Comparison of ENCODE assay signal across 19 mouse cellular contexts in genomic region chr11:70597301-70597700, GRCm38 (mm10). TPM values are rescaled to one million over a fixed set of nuclear protein-coding genes. Genes with fewer than 3 reads are reported as not detected.
DNase-seq lines count a peak whose midpoint lies in the region; ATAC-seq and TF ChIP-seq lines count a peak whose summit lies in the region.
"Had no signal": no experiment of that assay in that cellular context is flagged by ENCODE, and none has a peak within 500 bp of the region (broad histone marks: within the 10 kb centered on the region; RNA-seq: fewer than 3 reads in every experiment).

No protein-coding gene starts in this region.

- DNase-seq in left cerebral cortex, adult 2 months (ENCODE audit: extremely low spot score in 1 of 2, low spot score in 2 of 2), result no peak
- no peak for DNase-seq in left cerebral cortex, adult 9 months (ENCODE audit: low spot score in 2 of 2)
- no peak for DNase-seq in forebrain, embryonic 11.5 days (ENCODE audit: low spot score)
- DNase-seq in heart, adult 2 months, result no peak
- no peak for DNase-seq in forebrain, postnatal 0 days
- DNase-seq: cerebellum, adult 8-10 months; heart, postnatal 10 days; lung, embryonic 14.5 days; spleen, adult 18-20 months had no signal

- H3K27ac ChIP-seq in left cerebral cortex, adult 2 months, result peak overlapping the region; percentile 77; the same call in 1 of the 2 replicates
- peak overlapping the region; percentile 31; the same call in 1 of the 2 replicates for H3K27ac ChIP-seq in cortical plate, adult 2 months (ENCODE audit: insufficient read depth, low read length)
- H3K27ac ChIP-seq in liver, embryonic 16.5 days (ENCODE audit: low read length), result no peak overlapping the region
- peak overlapping the region; percentile 17 for H3K27ac ChIP-seq in small intestine, adult 2 months (ENCODE audit: insufficient read depth, low read depth, low read length)
- no peak overlapping the region for H3K27ac ChIP-seq in forebrain, embryonic 11.5 days (ENCODE audit: low read depth, low read length)
- no peak overlapping the region; the same call in 1 of the 2 replicates for H3K27ac ChIP-seq in heart, adult 2 months
- H3K27ac ChIP-seq in forebrain, postnatal 0 days (ENCODE audit: low read depth, low read length), result no peak overlapping the region
- H3K27ac ChIP-seq: embryonic facial prominence, embryonic 10.5 days had no signal

- ATAC-seq in liver, embryonic 16.5 days (ENCODE audit: low read depth), result 0 out of 2 replicates have a peak, but pooled peaks have one; percentile 19
- ATAC-seq in forebrain, embryonic 11.5 days (replicated peaks; ENCODE audit: low FRiP score), result no peak
- ATAC-seq in forebrain, postnatal 0 days, result no peak
- ATAC-seq: hindbrain, embryonic 16.5 days had no signal

- H3K79me2 ChIP-seq in heart, adult 2 months (replicated peaks; ENCODE audit: control insufficient read depth, insufficient read depth, low read length), result no peaks in the 10 kb centered on the region

- no peaks in the 10 kb centered on the region for H3K9me3 ChIP-seq in liver, embryonic 16.5 days (replicated peaks; ENCODE audit: control insufficient read depth, low read length)
- no peaks in the 10 kb centered on the region for H3K9me3 ChIP-seq in forebrain, embryonic 11.5 days (ENCODE audit: control insufficient read depth, low read length)
- H3K9me3 ChIP-seq in forebrain, postnatal 0 days (ENCODE audit: low read length), result no peaks in the 10 kb centered on the region
- H3K9me3 ChIP-seq: embryonic facial prominence, embryonic 10.5 days; midbrain, embryonic 10.5 days had no signal

- TF ChIP-seq POLR2A in cortical plate, adult 2 months (IDR thresholded peaks at IDR 0.05; ENCODE audit: extremely low read depth, insufficient read depth, low read length), result no peak
- TF ChIP-seq POLR2A in small intestine, adult 2 months (IDR thresholded peaks at IDR 0.05; ENCODE audit: low read depth, low read length), result no peak
- TF ChIP-seq POLR2A in heart, adult 2 months (IDR thresholded peaks at IDR 0.05; ENCODE audit: insufficient read depth, low read depth, low read length), result no peak

- no peak overlapping the region for H3K4me3 ChIP-seq in left cerebral cortex, adult 2 months
- no peak overlapping the region for H3K4me3 ChIP-seq in cortical plate, adult 2 months (ENCODE audit: insufficient read depth, low read length)
- no peak overlapping the region for H3K4me3 ChIP-seq in liver, embryonic 16.5 days (ENCODE audit: low read depth, low read length)
- H3K4me3 ChIP-seq in small intestine, adult 2 months (ENCODE audit: low read depth, low read length), result no peak overlapping the region
- no peak overlapping the region for H3K4me3 ChIP-seq in forebrain, embryonic 11.5 days (ENCODE audit: low read depth, low read length)
- no peak overlapping the region for H3K4me3 ChIP-seq in heart, adult 2 months
- no peak overlapping the region for H3K4me3 ChIP-seq in forebrain, postnatal 0 days (ENCODE audit: low read depth, low read length)
- H3K4me3 ChIP-seq: embryonic facial prominence, embryonic 10.5 days; midbrain, embryonic 10.5 days had no signal

- no peak for TF ChIP-seq EP300 in heart, adult 2 months (IDR thresholded peaks at IDR 0.05; ENCODE audit: insufficient read depth, low read depth, low read length)

- H3K4me2 ChIP-seq in liver, embryonic 16.5 days (ENCODE audit: low read depth, low read length), result no peak overlapping the region
- H3K4me2 ChIP-seq in forebrain, embryonic 11.5 days (ENCODE audit: low read depth, low read length, severe bottlenecking), result no peak overlapping the region
- H3K4me2 ChIP-seq in forebrain, postnatal 0 days (ENCODE audit: low read depth), result no peak overlapping the region
- H3K4me2 ChIP-seq: lung, embryonic 14.5 days had no signal

- WGBS in liver, embryonic 16.5 days (ENCODE audit: insufficient replicate concordance), result 24% methylated on average over 6 of the region's 6 CpGs
- WGBS in small intestine, adult 2 months, result 44% methylated on average over 6 of the region's 6 CpGs
- 88% methylated on average over 6 of the region's 6 CpGs for WGBS in forebrain, embryonic 11.5 days
- 59% methylated on average over 6 of the region's 6 CpGs for WGBS in heart, adult 2 months
- 83% methylated on average over 6 of the region's 6 CpGs for WGBS in forebrain, postnatal 0 days

- H3K9ac ChIP-seq in liver, embryonic 16.5 days (ENCODE audit: low read depth, low read length), result no peak overlapping the region
- no peak overlapping the region for H3K9ac ChIP-seq in forebrain, embryonic 11.5 days (ENCODE audit: low read length)
- H3K9ac ChIP-seq in heart, adult 2 months (ENCODE audit: low read depth, low read length), result no peak overlapping the region
- no peak overlapping the region for H3K9ac ChIP-seq in forebrain, postnatal 0 days
- H3K9ac ChIP-seq: lung, embryonic 14.5 days had no signal

- TF ChIP-seq CTCF in left cerebral cortex, adult 2 months (IDR thresholded peaks at IDR 0.05), result no peak
- TF ChIP-seq CTCF in cortical plate, adult 2 months (IDR thresholded peaks at IDR 0.05; ENCODE audit: extremely low read depth, insufficient read depth, low read length), result no peak
- 0 out of 2 replicates have a peak, but pooled peaks have one; percentile 3 for TF ChIP-seq CTCF in small intestine, adult 2 months (IDR thresholded peaks at IDR 0.05; ENCODE audit: extremely low read depth, insufficient read length, insufficient replicate concordance, low read depth, low read length)
- no peak for TF ChIP-seq CTCF in heart, adult 2 months (IDR thresholded peaks at IDR 0.05)
- TF ChIP-seq CTCF in forebrain, postnatal 0 days (IDR thresholded peaks at IDR 0.05; ENCODE audit: low read depth), result no peak

- H3K4me1 ChIP-seq in cortical plate, adult 2 months (ENCODE audit: control insufficient read depth, insufficient read depth, low read length), result peaks cover 2% of the 10 kb centered on the region
- peaks cover 16% of the 10 kb centered on the region for H3K4me1 ChIP-seq in liver, embryonic 16.5 days (ENCODE audit: control insufficient read depth, low read depth, low read length)
- H3K4me1 ChIP-seq in small intestine, adult 2 months (ENCODE audit: control insufficient read depth, insufficient read depth, insufficient read length, low read length), result peaks cover 30% of the 10 kb centered on the region
- H3K4me1 ChIP-seq in forebrain, embryonic 11.5 days (replicated peaks; ENCODE audit: control insufficient read depth, insufficient read depth, low read length), result no peaks in the 10 kb centered on the region
- peaks cover 14% of the 10 kb centered on the region for H3K4me1 ChIP-seq in heart, adult 2 months (ENCODE audit: control insufficient read depth, insufficient read depth, low read length)
- no peaks in the 10 kb centered on the region for H3K4me1 ChIP-seq in forebrain, postnatal 0 days (ENCODE audit: insufficient read depth)

- H3K27me3 ChIP-seq in liver, embryonic 16.5 days (ENCODE audit: control insufficient read depth, insufficient read depth, low read depth, low read length), result no peaks in the 10 kb centered on the region
- H3K27me3 ChIP-seq in small intestine, adult 2 months (ENCODE audit: control insufficient read depth, insufficient read depth, low read length), result no peaks in the 10 kb centered on the region
- H3K27me3 ChIP-seq in forebrain, embryonic 11.5 days (ENCODE audit: control insufficient read depth, insufficient read depth, low read length), result no peaks in the 10 kb centered on the region
- H3K27me3 ChIP-seq in heart, adult 2 months (ENCODE audit: control insufficient read depth, insufficient read depth, low read length), result no peaks in the 10 kb centered on the region
- no peaks in the 10 kb centered on the region for H3K27me3 ChIP-seq in forebrain, postnatal 0 days (ENCODE audit: insufficient read depth, low read length)

- no peaks in the 10 kb centered on the region for H3K36me3 ChIP-seq in liver, embryonic 16.5 days (ENCODE audit: control insufficient read depth, insufficient read depth)
- H3K36me3 ChIP-seq in small intestine, adult 2 months (ENCODE audit: control insufficient read depth, insufficient read depth, low read length), result peaks cover 23% of the 10 kb centered on the region
- no peaks in the 10 kb centered on the region; the same call in 1 of the 2 replicates for H3K36me3 ChIP-seq in forebrain, embryonic 11.5 days (ENCODE audit: control insufficient read depth, insufficient read depth, low read length)
- no peaks in the 10 kb centered on the region; the same call in 1 of the 2 replicates for H3K36me3 ChIP-seq in heart, adult 2 months (ENCODE audit: control insufficient read depth, insufficient read depth, low read length)
- H3K36me3 ChIP-seq in forebrain, postnatal 0 days (ENCODE audit: insufficient read depth), result peaks cover 36% of the 10 kb centered on the region

- intact Hi-C loops in left cerebral cortex, adult 2 months (cut with DNase I), result no loop called here
- intact Hi-C loops in heart, adult 2 months (cut with DNase I), result no loop called here

RNA-seq across cellular contexts. Expression of gene 4930544D05Rik, which starts 18.3 kb away (rescaled TPM):
- under 1 TPM; 0.61 TPM for total RNA-seq in left cerebral cortex, adult 2 months (2021)
- polyA plus RNA-seq in cortical plate, adult 2 months (2012; rRNA removed), result not detected in 2 replicates
- not detected in 2 replicates for polyA plus RNA-seq in liver, embryonic 16.5 days (2015; fragmentation: Nextera tagmentation; extraction: Ambion mirVana)
- not detected in 2 replicates for polyA plus RNA-seq in small intestine, adult 2 months (2012; rRNA removed)
- polyA plus RNA-seq in forebrain, embryonic 11.5 days (2014; fragmentation: Nextera tagmentation; extraction: Ambion mirVana), result not detected in 2 replicates
- not detected for total RNA-seq in heart, adult 2 months (2021)
- polyA plus RNA-seq in heart, adult 2 months (2012; rRNA removed), result 0.31 TPM in 1 of 2 replicates, not detected in the other
- total RNA-seq in forebrain, postnatal 0 days (2014; rRNA removed), result 0.31 and 0.48 TPM in 2 replicates
- polyA plus RNA-seq in forebrain, postnatal 0 days (2015; fragmentation: Nextera tagmentation; extraction: Ambion mirVana), result not detected in 2 replicates
- total RNA-seq: heart, adult 8-10 months; heart, postnatal 10 days; left cerebral cortex, postnatal 25 days had no signal
- polyA plus RNA-seq: C2C12; embryonic facial prominence, embryonic 10.5 days; hindbrain, embryonic 16.5 days; kidney, embryonic 16.5 days; lung, embryonic 14.5 days; midbrain, embryonic 10.5 days had no signal

RNA-seq across cellular contexts. Expression of gene Chrne, which starts 21.7 kb away (rescaled TPM):
- total RNA-seq in left cerebral cortex, adult 2 months (2021), result not detected
- polyA plus RNA-seq in cortical plate, adult 2 months (2012; rRNA removed), result 0.19 and 0.27 TPM in 2 replicates
- not detected in 2 replicates for polyA plus RNA-seq in liver, embryonic 16.5 days (2015; fragmentation: Nextera tagmentation; extraction: Ambion mirVana)
- 0.06 TPM in 1 of 2 replicates, not detected in the other for polyA plus RNA-seq in small intestine, adult 2 months (2012; rRNA removed)
- not detected in 2 replicates for polyA plus RNA-seq in forebrain, embryonic 11.5 days (2014; fragmentation: Nextera tagmentation; extraction: Ambion mirVana)
- total RNA-seq in heart, adult 2 months (2021), result not detected
- not detected in 2 replicates for polyA plus RNA-seq in heart, adult 2 months (2012; rRNA removed)
- total RNA-seq in forebrain, postnatal 0 days (2014; rRNA removed), result 0.92 TPM in 1 of 2 replicates, not detected in the other
- polyA plus RNA-seq in forebrain, postnatal 0 days (2015; fragmentation: Nextera tagmentation; extraction: Ambion mirVana), result 0.58 and 1.0 TPM in 2 replicates
- total RNA-seq: heart, adult 8-10 months; heart, postnatal 10 days; left cerebral cortex, postnatal 25 days had no signal
- polyA plus RNA-seq: embryonic facial prominence, embryonic 10.5 days; hindbrain, embryonic 16.5 days; lung, embryonic 14.5 days; midbrain, embryonic 10.5 days had no signal

RNA-seq across cellular contexts. Expression of gene Mink1, which starts 34.6 kb away (rescaled TPM):
- total RNA-seq in left cerebral cortex, adult 2 months (2021), result 100 to 1,000 TPM; 411 to 445 TPM
- 318 and 325 TPM in 2 replicates for polyA plus RNA-seq in cortical plate, adult 2 months (2012; rRNA removed)
- 4.0 and 6.0 TPM in 2 replicates for polyA plus RNA-seq in liver, embryonic 16.5 days (2015; fragmentation: Nextera tagmentation; extraction: Ambion mirVana)
- 43.6 and 82.0 TPM in 2 replicates for polyA plus RNA-seq in small intestine, adult 2 months (2012; rRNA removed)
- 17.7 and 21.1 TPM in 2 replicates for polyA plus RNA-seq in forebrain, embryonic 11.5 days (2014; fragmentation: Nextera tagmentation; extraction: Ambion mirVana)
- 10 to 100 TPM; 41.3 to 46.8 TPM for total RNA-seq in heart, adult 2 months (2021)
- 40.8 and 49.6 TPM in 2 replicates for polyA plus RNA-seq in heart, adult 2 months (2012; rRNA removed)
- 63.5 and 81.2 TPM in 2 replicates for total RNA-seq in forebrain, postnatal 0 days (2014; rRNA removed)
- polyA plus RNA-seq in forebrain, postnatal 0 days (2015; fragmentation: Nextera tagmentation; extraction: Ambion mirVana), result 9.5 and 15.0 TPM in 2 replicates

RNA-seq across cellular contexts. Expression of gene Gp1ba, which starts 41.6 kb away (rescaled TPM):
- not detected for total RNA-seq in left cerebral cortex, adult 2 months (2021)
- not detected in 2 replicates for polyA plus RNA-seq in cortical plate, adult 2 months (2012; rRNA removed)
- polyA plus RNA-seq in liver, embryonic 16.5 days (2015; fragmentation: Nextera tagmentation; extraction: Ambion mirVana), result 2.3 and 3.9 TPM in 2 replicates
- 0.04 and 0.22 TPM in 2 replicates for polyA plus RNA-seq in small intestine, adult 2 months (2012; rRNA removed)
- polyA plus RNA-seq in forebrain, embryonic 11.5 days (2014; fragmentation: Nextera tagmentation; extraction: Ambion mirVana), result 1.1 and 1.3 TPM in 2 replicates
- under 1 TPM; 0.34 to 0.98 TPM for total RNA-seq in heart, adult 2 months (2021)
- polyA plus RNA-seq in heart, adult 2 months (2012; rRNA removed), result 0.29 and 0.59 TPM in 2 replicates
- total RNA-seq in forebrain, postnatal 0 days (2014; rRNA removed), result 0.10 TPM in 1 of 2 replicates, not detected in the other
- polyA plus RNA-seq in forebrain, postnatal 0 days (2015; fragmentation: Nextera tagmentation; extraction: Ambion mirVana), result 0.08 and 0.18 TPM in 2 replicates
- total RNA-seq: left cerebral cortex, postnatal 25 days had no signal

RNA-seq across cellular contexts. Expression of gene Rnf167, which starts 49.7 kb away (rescaled TPM):
- 10 to 100 TPM; 81.7 to 86.9 TPM for total RNA-seq in left cerebral cortex, adult 2 months (2021)
- polyA plus RNA-seq in cortical plate, adult 2 months (2012; rRNA removed), result 124 and 128 TPM in 2 replicates
- 76.4 and 79.6 TPM in 2 replicates for polyA plus RNA-seq in liver, embryonic 16.5 days (2015; fragmentation: Nextera tagmentation; extraction: Ambion mirVana)
- polyA plus RNA-seq in small intestine, adult 2 months (2012; rRNA removed), result 43.0 and 114 TPM in 2 replicates
- 88.0 and 90.0 TPM in 2 replicates for polyA plus RNA-seq in forebrain, embryonic 11.5 days (2014; fragmentation: Nextera tagmentation; extraction: Ambion mirVana)
- total RNA-seq in heart, adult 2 months (2021), result 10 to 100 TPM; 50.8 to 58.7 TPM
- polyA plus RNA-seq in heart, adult 2 months (2012; rRNA removed), result 65.0 and 80.9 TPM in 2 replicates
- 63.2 and 76.4 TPM in 2 replicates for total RNA-seq in forebrain, postnatal 0 days (2014; rRNA removed)
- 102 and 109 TPM in 2 replicates for polyA plus RNA-seq in forebrain, postnatal 0 days (2015; fragmentation: Nextera tagmentation; extraction: Ambion mirVana)

Comparison
In these comparisons a context has a peak if more than half of its experiments do, and no peak if none do; other contexts are left out.
1. H3K27ac ChIP-seq: peak in left cerebral cortex, adult 2 months (single experiment), cortical plate, adult 2 months (single experiment) and small intestine, adult 2 months (single experiment); none in liver, embryonic 16.5 days (single experiment), forebrain, embryonic 11.5 days (single experiment), heart, adult 2 months (single experiment) and forebrain, postnatal 0 days (single experiment).